Mouse (Mus musculus) lung, postnatal 0 days (tissue): ENCODE measurements around the gene Rhob.

Experiments
- CTCF ChIP-seq: IDR thresholded peaks from 2 replicates; pipeline ENCODE4 v1.5.1; 2016; ENCODE audit warnings: antibody characterized with exemption, mild to moderate bottlenecking
- EP300 ChIP-seq: IDR thresholded peaks from 2 replicates; pipeline ENCODE4 v1.6.1; 2016; ENCODE audit warnings: antibody characterized with exemption, mild to moderate bottlenecking, control low read depth

GRCm38 (mm10) chr12:8472591-8473358, 27.0 kb downstream of the Rhob start:
- TF ChIP-seq CTCF, result no peak
- peak; percentile 50; the same call in 1 of the 2 replicates for TF ChIP-seq EP300
